Mouse (Mus musculus) gastrocnemius, postnatal 25 days (tissue): Measurements from ENCODE around the gene Liph. TPM values are rescaled to one million over a fixed set of nuclear protein-coding genes. Genes with fewer than 3 reads are reported as not detected.
A peak's percentile ranks its signal among the peaks of the same experiment; 100 is the strongest.
"Not testable (repeated sequence)": the region's sequence is repeated elsewhere in the genome, so short reads cannot be mapped to it uniquely, and the experiment has no call there.

Source experiments
- DNase-seq: peaks from one replicate; pipeline ENCODE4 v3.0.0; 2022
- total RNA-seq, 2 experiments: library from RNA; stranded (reverse); gene quantifications; 1 replicate in 1 of 2; 2 replicates in 1 of 2; pipeline ENCODE4 v1.2.3; 2021

The Liph gene
- total RNA-seq, 2 experiments from 2014 or later, result not detected

- no peak for DNase-seq
These were observed 19.3 kb downstream of the Liph start for GRCm38 (mm10) chr16:21976203-21976602.

GRCm38 (mm10) chr16:21971446-21971845 is 24.0 kb downstream of the Liph start:
- DNase-seq, result no peak

- no peak for DNase-seq
These were observed 24.9 kb downstream of the Liph start for GRCm38 (mm10) chr16:21970536-21970935.

- no peak for DNase-seq
These were observed 25.6 kb downstream of the Liph start for GRCm38 (mm10) chr16:21969874-21970273.

GRCm38 (mm10) chr16:21965576-21965975 is 29.9 kb downstream of the Liph start:
- no peak for DNase-seq

GRCm38 (mm10) chr16:21955591-21955990 is 39.9 kb downstream of the Liph start:
- DNase-seq, result peak; percentile 36

GRCm38 (mm10) chr16:21946761-21947715 is 48.4 kb downstream of the Liph start, which contains the start of gene Tmem41a:
Gene Tmem41a, minus strand, starts transcription at chr16:21947552.
- DNase-seq, result peak; percentile 88

- DNase-seq, result no peak
These were observed 67.0 kb downstream of the Liph start for GRCm38 (mm10) chr16:21928471-21928870.

- no peak for DNase-seq
These were observed 78.8 kb downstream of the Liph start for GRCm38 (mm10) chr16:21916681-21917080.

GRCm38 (mm10) chr16:21913347-21913746 is 82.1 kb downstream of the Liph start:
- DNase-seq, result no peak

GRCm38 (mm10) chr16:21908906-21909305 is 86.6 kb downstream of the Liph start:
- not testable (repeated sequence) for DNase-seq

GRCm38 (mm10) chr16:21906902-21907301 is 88.6 kb downstream of the Liph start:
- DNase-seq, result no peak

- no peak for DNase-seq
These were observed 89.5 kb downstream of the Liph start for GRCm38 (mm10) chr16:21905996-21906395.

- DNase-seq, result no peak
These were observed 90.8 kb downstream of the Liph start for GRCm38 (mm10) chr16:21904636-21905035.

Other genes with a start within 250 kb of the Liph start
- gene Ehhadh, start 207.9 kb downstream of the Liph start, total RNA-seq, result 1 to 10 TPM; 3.4 to 4.4 TPM
- gene Map3k13, start 201.3 kb downstream of the Liph start, total RNA-seq, result under 1 TPM; 0.41 to 0.46 TPM
- gene Tmem41a, start 48.1 kb downstream of the Liph start, total RNA-seq, result 1 to 10 TPM; 3.8 to 5.4 TPM
- gene Senp2, start 13.8 kb upstream of the Liph start, total RNA-seq, result 10 to 100 TPM; 22.9 to 27.3 TPM
- 1 to 10 TPM; 3.5 to 6.5 TPM for gene Igf2bp2, start 167.6 kb upstream of the Liph start, total RNA-seq